Mouse (Mus musculus) heart, adult 18-20 months (tissue): ENCODE data around the gene Mia3. TPM values are rescaled to one million over a fixed set of nuclear protein-coding genes. Genes with fewer than 3 reads are reported as not detected.
"Not testable (repeated sequence)": the region's sequence is repeated elsewhere in the genome, so short reads cannot be mapped to it uniquely, and the experiment has no call there.

Experiments
- DNase-seq, 2 experiments: peaks; one replicate each; pipeline ENCODE4 v3.0.0; 2021 to 2022; ENCODE audit warnings: mixed read lengths in 1 of 2
- total RNA-seq, 2 experiments: library from RNA; stranded (reverse); gene quantifications; 2 replicates each; pipeline ENCODE4 v1.2.3; 2021

The Mia3 gene
- total RNA-seq, 2 experiments from 2014 or later = 111 to 137 TPM

- peak; percentile 89 to 91 for DNase-seq
Measured at GRCm38 (mm10) chr1:183344886-183345816, 24.2 kb downstream of the Mia3 start.

GRCm38 (mm10) chr1:183342902-183343301 is 26.5 kb downstream of the Mia3 start:
- DNase-seq = not testable (repeated sequence)

GRCm38 (mm10) chr1:183327171-183327570 is 42.2 kb downstream of the Mia3 start:
- DNase-seq = no peak

GRCm38 (mm10) chr1:183324433-183324832 is 44.9 kb downstream of the Mia3 start:
- DNase-seq = no peak

- no peak for DNase-seq
Measured at GRCm38 (mm10) chr1:183323923-183324322, 45.4 kb downstream of the Mia3 start.

GRCm38 (mm10) chr1:183322496-183322895 is 46.9 kb downstream of the Mia3 start:
- not testable (repeated sequence) for DNase-seq

- DNase-seq = no peak
Measured at GRCm38 (mm10) chr1:183320708-183321107, 48.6 kb downstream of the Mia3 start.

- DNase-seq = no peak
Measured at GRCm38 (mm10) chr1:183315783-183316182, 53.6 kb downstream of the Mia3 start.

GRCm38 (mm10) chr1:183312076-183312475 is 57.3 kb downstream of the Mia3 start:
- DNase-seq = no peak

- DNase-seq = not testable (repeated sequence)
Measured at GRCm38 (mm10) chr1:183309601-183310000, 59.8 kb downstream of the Mia3 start.

GRCm38 (mm10) chr1:183308476-183308875 is 60.9 kb downstream of the Mia3 start:
- DNase-seq = no peak

- no peak for DNase-seq
Measured at GRCm38 (mm10) chr1:183307555-183307954, 61.8 kb downstream of the Mia3 start.

GRCm38 (mm10) chr1:183299161-183299560 is 70.2 kb downstream of the Mia3 start:
- peak; percentile 93 to 98 for DNase-seq

- peak; percentile 68 to 83 for DNase-seq
Measured at GRCm38 (mm10) chr1:183297886-183298489, 71.4 kb downstream of the Mia3 start.

GRCm38 (mm10) chr1:183297473-183297885 is 71.9 kb downstream of the Mia3 start:
- DNase-seq = no peak

- peak; percentile 96 to 98 for DNase-seq
Measured at GRCm38 (mm10) chr1:183296877-183297383, 72.4 kb downstream of the Mia3 start, which contains the start of gene Brox. Gene Brox, minus strand, starts transcription at chr1:183297269.

- no peak for DNase-seq
Measured at GRCm38 (mm10) chr1:183296465-183296864, 72.9 kb downstream of the Mia3 start, which contains the start of gene Aida. Gene Aida, plus strand, starts transcription at chr1:183296590.

- no peak for DNase-seq
Measured at GRCm38 (mm10) chr1:183289576-183289975, 79.8 kb downstream of the Mia3 start.

GRCm38 (mm10) chr1:183288351-183288750 is 81.0 kb downstream of the Mia3 start:
- no peak for DNase-seq
